Mouse (Mus musculus) kidney, embryonic 14.5 days (tissue): ENCODE data around the gene Snai1. TPM values are rescaled to one million over a fixed set of nuclear protein-coding genes. Genes with fewer than 3 reads are reported as not detected.

Experiments
- ATAC-seq: fragments of 200-750 bp; cut with Nextera tagmentation; 2 replicates; pipeline ENCODE4 v1.8.0; 2017; ENCODE audit warnings: moderate number of reproducible peaks, mild to moderate bottlenecking, moderate TSS enrichment, moderate library complexity; ENCODE audit not compliant: low FRiP score, low TSS enrichment
- H3K27ac ChIP-seq: fragments of 300-500 bp; sonication (generic); 2 replicates; pipeline ENCODE4 v1.5.1; 2014; ENCODE audit warnings: low read depth, mild to moderate bottlenecking, low read length, moderate library complexity, mixed read lengths
- H3K27me3 ChIP-seq: fragments of 300-500 bp; sonication (generic); 2 replicates; pipeline ENCODE4 v1.6.1; 2014; ENCODE audit warnings: mild to moderate bottlenecking, low read length; ENCODE audit not compliant: control insufficient read depth, insufficient read depth
- H3K36me3 ChIP-seq: fragments of 300-500 bp; sonication (generic); 2 replicates; pipeline ENCODE4 v1.6.1; 2014; ENCODE audit warnings: low read length, mixed read lengths; ENCODE audit not compliant: control insufficient read depth, insufficient read depth
- H3K4me1 ChIP-seq: fragments of 300-500 bp; sonication (generic); 2 replicates; pipeline ENCODE4 v1.6.1; 2014; ENCODE audit warnings: low read length, mixed read lengths; ENCODE audit not compliant: control insufficient read depth, insufficient read depth
- H3K4me2 ChIP-seq: fragments of 300-500 bp; sonication (generic); replicated peaks from 2 replicates; pipeline ENCODE4 v1.6.1; 2014; ENCODE audit warnings: low read depth, mild to moderate bottlenecking, low read length
- H3K4me3 ChIP-seq: fragments of 300-500 bp; sonication (generic); 2 replicates; pipeline ENCODE4 v1.5.1; 2014; ENCODE audit warnings: mild to moderate bottlenecking, low read length
- H3K9ac ChIP-seq: fragments of 300-500 bp; sonication (generic); 2 replicates; pipeline ENCODE4 v1.6.1; 2014; ENCODE audit warnings: low read depth, mild to moderate bottlenecking, low read length, moderate library complexity
- H3K9me3 ChIP-seq: fragments of 300-500 bp; sonication (generic); 2 replicates; pipeline ENCODE4 v1.6.1; 2016; ENCODE audit warnings: low read length; ENCODE audit not compliant: control insufficient read depth
- WGBS: fragments of 180-500 bp; shearing (Covaris S2); extraction: QIAGEN DNeasy Blood & Tissue Kit; methylation state at CpG from one replicate; pipeline ENCODE4 v1.1.7; 2014; 5-methylcytosine and 5-hydroxymethylcytosine counted together
- polyA plus RNA-seq: library from polyadenylated mRNA; unstranded; fragments of >200 nt; fragmentation: Nextera tagmentation; extraction: Ambion mirVana; gene quantifications from 2 replicates; pipeline ENCODE4 v1.2.1, GENCODE M21; 2014

Snai1 gene
- polyA plus RNA-seq, result 40.4 and 40.8 TPM in 2 replicates

- Histone ChIP-seq H3K36me3 (peaks cover 21% of the 10 kb centered on the region), H3K4me1 (peaks cover 29% of the 10 kb centered on the region), H3K9ac (peak within 1 kb of the TSS; percentile 69)
Observed at GRCm38 (mm10) chr2:167537476-167538297, at the start of gene Snai1. Gene Snai1 (plus strand): TSS chr2:167538195.

GRCm38 (mm10) chr2:167490813-167491525 lies 47.0 kb upstream of the Snai1 start:
- H3K4me2 ChIP-seq, result peak overlapping the region; percentile 81; the same call in 1 of the 2 replicates
- no peaks in the 10 kb centered on the region for H3K9me3 ChIP-seq
- no peak for ATAC-seq
- 79% methylated on average over 4 of the region's 4 CpGs for WGBS
- H3K4me1 ChIP-seq, result peaks cover 11% of the 10 kb centered on the region
- H3K36me3 ChIP-seq, result no peaks in the 10 kb centered on the region; the same call in 1 of the 2 replicates
- H3K27me3 ChIP-seq, result no peaks in the 10 kb centered on the region
- H3K9ac ChIP-seq, result peak overlapping the region; percentile 12; the same call in 1 of the 2 replicates
- no peak overlapping the region for H3K27ac ChIP-seq
- H3K4me3 ChIP-seq, result peak overlapping the region; percentile 100; the same call in 1 of the 2 replicates

More at GRCm38 (mm10) chr2:167537476-167538297, at the start of gene Snai1:
- H3K27ac ChIP-seq, result peak within 1 kb of the TSS; percentile 0; the same call in 1 of the 2 replicates
- H3K9me3 ChIP-seq, result no peaks in the 10 kb centered on the region
- peaks cover 12% of the 10 kb centered on the region for H3K27me3 ChIP-seq
- H3K4me2 ChIP-seq, result peak within 1 kb of the TSS; percentile 93
- WGBS, result under 1% methylated on average over 58 of the region's 58 CpGs
- H3K4me3 ChIP-seq, result peak within 1 kb of the TSS; percentile 65
- peak; percentile 97 for ATAC-seq

- peak within 1 kb of the TSS; percentile 81 for H3K4me2 ChIP-seq
- H3K27me3 ChIP-seq, result no peaks in the 10 kb centered on the region
- peaks cover 11% of the 10 kb centered on the region for H3K4me1 ChIP-seq
- peak within 1 kb of the TSS; percentile 94 for H3K27ac ChIP-seq
- peak; percentile 47 for ATAC-seq
- H3K9me3 ChIP-seq, result no peaks in the 10 kb centered on the region
- peak within 1 kb of the TSS; percentile 100 for H3K4me3 ChIP-seq
- H3K36me3 ChIP-seq, result no peaks in the 10 kb centered on the region; the same call in 1 of the 2 replicates
- H3K9ac ChIP-seq, result peak within 1 kb of the TSS; percentile 91
- WGBS, result 4% methylated on average over 49 of the region's 52 CpGs
Observed at GRCm38 (mm10) chr2:167491757-167492708, 46.0 kb upstream of the Snai1 start, which contains the start of gene Rnf114. Gene Rnf114 (plus strand): TSS chr2:167492645.

GRCm38 (mm10) chr2:167492713-167493636 lies 45.0 kb upstream of the Snai1 start, which contains the start of gene Spata2:
Gene Spata2 (minus strand): TSS chr2:167492887.
- peak; percentile 82 for ATAC-seq
- no peaks in the 10 kb centered on the region for H3K9me3 ChIP-seq
- peak within 1 kb of the TSS; percentile 94 for H3K27ac ChIP-seq
- H3K27me3 ChIP-seq, result no peaks in the 10 kb centered on the region
- 1% methylated on average over 60 of the region's 63 CpGs for WGBS
- peaks cover 11% of the 10 kb centered on the region for H3K4me1 ChIP-seq
- H3K4me3 ChIP-seq, result peak within 1 kb of the TSS; percentile 100
- peak within 1 kb of the TSS; percentile 91 for H3K9ac ChIP-seq
- no peaks in the 10 kb centered on the region; the same call in 1 of the 2 replicates for H3K36me3 ChIP-seq
- peak within 1 kb of the TSS; percentile 81 for H3K4me2 ChIP-seq

- Histone ChIP-seq H3K4me1 (peaks cover 6% of the 10 kb centered on the region), H3K9me3 (no peaks in the 10 kb centered on the region)
- WGBS, result 84% methylated on average over 7 of the region's 7 CpGs
Observed at GRCm38 (mm10) chr2:167496437-167496836, 41.6 kb upstream of the Snai1 start.

GRCm38 (mm10) chr2:167497272-167497671 lies 40.7 kb upstream of the Snai1 start:
- no peaks in the 10 kb centered on the region for H3K9me3 ChIP-seq
- no peaks in the 10 kb centered on the region for H3K4me1 ChIP-seq
- H3K9ac ChIP-seq, result no peak overlapping the region
- no peak overlapping the region for H3K4me2 ChIP-seq
- H3K27me3 ChIP-seq, result no peaks in the 10 kb centered on the region
- no peaks in the 10 kb centered on the region for H3K36me3 ChIP-seq
- 79% methylated on average over 4 of the region's 5 CpGs for WGBS
- ATAC-seq, result no peak
- no peak overlapping the region for H3K4me3 ChIP-seq
- no peak overlapping the region for H3K27ac ChIP-seq

More at GRCm38 (mm10) chr2:167496437-167496836, 41.6 kb upstream of the Snai1 start:
- no peaks in the 10 kb centered on the region for H3K27me3 ChIP-seq
- H3K9ac ChIP-seq, result no peak overlapping the region
- ATAC-seq, result no peak
- no peak overlapping the region for H3K4me3 ChIP-seq
- no peaks in the 10 kb centered on the region for H3K36me3 ChIP-seq
- H3K4me2 ChIP-seq, result no peak overlapping the region
- H3K27ac ChIP-seq, result no peak overlapping the region

GRCm38 (mm10) chr2:167502554-167503252 lies 35.3 kb upstream of the Snai1 start:
- WGBS, result 45% methylated on average over 13 of the region's 13 CpGs
- peak; percentile 39 for ATAC-seq
- no peaks in the 10 kb centered on the region for H3K9me3 ChIP-seq
- peaks cover 23% of the 10 kb centered on the region for H3K36me3 ChIP-seq
- H3K9ac ChIP-seq, result peak overlapping the region; percentile 95
- H3K4me3 ChIP-seq, result peak overlapping the region; percentile 99
- H3K4me2 ChIP-seq, result peak overlapping the region; percentile 55
- H3K4me1 ChIP-seq, result peaks cover 22% of the 10 kb centered on the region
- no peaks in the 10 kb centered on the region for H3K27me3 ChIP-seq
- peak overlapping the region; percentile 77 for H3K27ac ChIP-seq
